Mouse (Mus musculus): Measurements from ENCODE around the gene Pde10a.

DNA sequence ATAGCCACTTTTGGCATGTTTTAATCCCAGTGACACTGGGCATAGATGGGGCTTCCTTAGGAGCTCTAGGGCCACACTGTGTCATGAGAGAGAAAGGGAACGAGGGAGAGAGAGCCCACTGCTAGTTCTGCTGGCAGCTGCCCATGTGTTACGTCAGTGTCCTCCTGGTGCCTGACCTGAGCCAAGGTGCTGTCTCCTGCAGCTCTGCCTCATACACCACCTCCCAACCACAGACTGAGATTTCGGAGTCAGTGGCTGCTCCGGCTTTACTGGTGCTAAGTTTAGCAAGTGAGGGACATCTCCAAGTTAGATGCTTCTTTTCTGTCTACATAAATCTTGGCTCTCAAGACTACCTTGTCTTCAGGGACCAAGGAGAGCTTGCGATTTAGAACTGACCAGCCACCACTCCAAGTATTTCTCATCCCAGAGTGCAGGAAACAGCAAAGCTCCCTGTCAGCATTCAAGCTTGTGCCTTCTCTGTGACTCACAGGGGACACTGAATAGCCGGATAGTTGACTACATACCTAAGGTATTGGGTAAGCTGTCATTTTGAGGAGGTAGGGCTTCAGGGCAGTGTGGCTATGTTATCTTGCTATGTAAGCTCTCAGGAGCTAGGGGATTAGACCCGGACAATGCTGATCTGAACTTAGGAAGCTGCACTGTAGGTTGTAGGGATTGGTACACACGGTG is 27.3 kb downstream of the Pde10a start:
- no peak for TF ChIP-seq CTCF (IDR thresholded peaks at IDR 0.05; ENCODE audit: extremely low read depth, insufficient read depth, insufficient read length, insufficient replicate concordance)
- TF ChIP-seq POLR2A (IDR thresholded peaks at IDR 0.05; ENCODE audit: low read depth, low read length), result no peak
